Mouse (Mus musculus) lung, embryonic 16.5 days (tissue): ENCODE results near the gene Rpl23. TPM values are rescaled to one million over a fixed set of nuclear protein-coding genes. Genes with fewer than 3 reads are reported as not detected.
A peak's percentile ranks its signal among the peaks of the same experiment; 100 is the strongest.
"Not testable (repeated sequence)": the region's sequence is repeated elsewhere in the genome, so short reads cannot be mapped to it uniquely, and the experiment has no call there.

Experiments
- ATAC-seq: fragments of 200-750 bp; cut with Nextera tagmentation; 2 replicates; pipeline ENCODE4 v1.8.0; 2017; ENCODE audit warnings: low read depth, mild to moderate bottlenecking, moderate library complexity
- H3K27ac ChIP-seq: fragments of 300-500 bp; sonication (generic); 2 replicates; pipeline ENCODE4 v1.5.1; 2014; ENCODE audit warnings: mild to moderate bottlenecking, control low read depth, low read length
- H3K27me3 ChIP-seq: fragments of 300-500 bp; sonication (generic); 2 replicates; pipeline ENCODE4 v1.6.1; 2014; ENCODE audit warnings: low read depth, low read length, mixed read lengths; ENCODE audit not compliant: control insufficient read depth, insufficient read depth
- H3K36me3 ChIP-seq: fragments of 300-500 bp; sonication (generic); 2 replicates; pipeline ENCODE4 v1.6.1; 2014; ENCODE audit warnings: low read length; ENCODE audit not compliant: control insufficient read depth, insufficient read depth
- H3K4me1 ChIP-seq: fragments of 300-500 bp; sonication (generic); replicated peaks from 2 replicates; pipeline ENCODE4 v1.6.1; 2014; ENCODE audit warnings: low read length, mixed read lengths; ENCODE audit not compliant: control insufficient read depth, insufficient read depth
- H3K4me2 ChIP-seq: fragments of 300-500 bp; sonication (generic); 2 replicates; pipeline ENCODE4 v1.6.1; 2014; ENCODE audit warnings: low read depth, low read length, control low read depth
- H3K4me3 ChIP-seq: fragments of 300-500 bp; sonication (generic); 2 replicates; pipeline ENCODE4 v1.5.1; 2014; ENCODE audit warnings: mild to moderate bottlenecking, low read length, control low read depth
- H3K9ac ChIP-seq: fragments of 300-500 bp; sonication (generic); 2 replicates; pipeline ENCODE4 v1.6.1; 2014; ENCODE audit warnings: low read length, control low read depth
- H3K9me3 ChIP-seq: fragments of 300-500 bp; sonication (generic); 2 replicates; pipeline ENCODE4 v1.6.1; 2016; ENCODE audit warnings: low read length; ENCODE audit not compliant: control insufficient read depth
- WGBS: fragments of 180-500 bp; shearing (Covaris S2); extraction: QIAGEN DNeasy Blood & Tissue Kit; methylation state at CpG from one replicate; pipeline ENCODE4 v1.1.7; 2014; 5-methylcytosine and 5-hydroxymethylcytosine counted together
- polyA plus RNA-seq: library from polyadenylated mRNA; unstranded; fragments of >200 nt; fragmentation: Nextera tagmentation; extraction: Ambion mirVana; gene quantifications from 2 replicates; pipeline ENCODE4 v1.2.1, GENCODE M21; 2015

Gene Rpl23
- polyA plus RNA-seq, 1 experiment from 2014 or later: 578 TPM

DNA sequence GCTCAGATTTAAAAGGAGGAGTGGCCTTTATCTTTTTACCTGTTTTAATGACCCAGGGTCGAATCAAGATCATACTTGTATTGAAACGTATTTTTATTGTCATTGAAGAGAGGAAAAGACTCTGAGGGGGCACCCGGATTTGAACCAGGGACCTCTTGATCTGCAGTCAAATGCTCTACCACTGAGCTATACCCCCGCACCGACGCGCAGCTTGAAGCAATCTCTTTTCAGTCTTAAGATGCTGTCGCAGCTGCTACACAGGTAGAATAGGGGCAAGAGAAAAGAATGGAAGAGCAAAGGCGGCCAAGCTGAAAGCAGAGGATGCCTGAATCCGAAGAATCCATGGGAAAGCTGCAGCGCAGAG is 16.5 kb upstream of the Rpl23 start, which contains the start of gene Lasp1:
TSS of gene Lasp1 (plus strand) at position 219 of the 364 bp plus-strand sequence.
- Histone ChIP-seq H3K27me3 (no peaks in the 10 kb centered on the region), H3K36me3 (no peaks in the 10 kb centered on the region), H3K4me3 (peak within 1 kb of the TSS; percentile 94), H3K4me2 (peak within 1 kb of the TSS; percentile 64), H3K9me3 (no peaks in the 10 kb centered on the region), H3K4me1 (peaks cover 31% of the 10 kb centered on the region), H3K9ac (peak within 1 kb of the TSS; percentile 97), H3K27ac (peak within 1 kb of the TSS; percentile 100)
- ATAC-seq: peak; percentile 35
- under 1% methylated on average over 11 of the region's 11 CpGs for WGBS

GRCm38 (mm10) chr11:97798083-97798435 is 15.8 kb upstream of the Rpl23 start:
- Histone ChIP-seq H3K36me3 (no peaks in the 10 kb centered on the region), H3K4me1 (peaks cover 25% of the 10 kb centered on the region), H3K4me3 (peak overlapping the region; percentile 94; the same call in 1 of the 2 replicates), H3K9me3 (0 out of 2 replicates have a peak, but pooled peaks cover 2% of the 10 kb centered on the region), H3K27me3 (no peaks in the 10 kb centered on the region), H3K9ac (no peak overlapping the region; the same call in 1 of the 2 replicates), H3K4me2 (peak overlapping the region; percentile 64), H3K27ac (no peak overlapping the region)
- ATAC-seq: no peak
- 48% methylated on average over 8 of the region's 8 CpGs for WGBS

DNA sequence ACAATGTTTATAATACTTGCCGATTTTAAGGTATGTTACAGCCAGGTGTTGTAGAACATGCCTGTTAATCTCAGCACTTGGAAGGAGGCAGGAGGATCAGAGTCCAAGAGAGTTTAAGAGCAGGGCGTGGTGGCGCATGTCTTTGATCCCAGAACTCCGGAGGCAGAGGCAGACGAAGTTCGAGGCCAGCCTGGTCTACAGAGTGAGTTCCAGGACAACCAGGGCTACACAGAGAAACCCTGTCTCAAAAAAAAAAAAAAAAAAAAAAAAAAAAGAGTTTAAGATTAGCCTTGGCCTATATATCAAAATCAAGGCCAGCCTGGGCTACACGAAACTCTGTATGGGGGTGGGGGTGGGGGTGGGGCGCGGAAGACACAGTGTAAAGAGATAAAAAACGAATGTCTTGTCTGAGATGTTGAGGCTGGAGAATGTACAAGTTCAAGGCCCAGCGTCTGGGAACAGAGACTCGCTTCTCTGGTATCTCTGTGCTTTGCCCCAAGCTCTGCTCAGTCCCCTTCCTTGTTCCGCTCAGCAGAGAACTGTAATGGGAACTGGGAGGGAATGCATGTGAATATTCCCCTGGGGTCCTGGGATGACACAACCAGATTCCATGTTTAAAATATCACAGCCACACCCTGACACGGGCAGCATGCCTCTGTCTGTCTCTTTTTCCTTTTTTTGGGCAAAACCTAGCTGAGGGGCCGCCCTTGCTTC is 15.3 kb upstream of the Rpl23 start:
- Histone ChIP-seq H3K36me3 (no peaks in the 10 kb centered on the region), H3K4me1 (peaks cover 19% of the 10 kb centered on the region), H3K4me3 (no peak overlapping the region; the same call in 1 of the 2 replicates), H3K27ac (no peak overlapping the region), H3K27me3 (no peaks in the 10 kb centered on the region), H3K9ac (no peak overlapping the region; the same call in 1 of the 2 replicates), H3K4me2 (no peak overlapping the region), H3K9me3 (0 out of 2 replicates have a peak, but pooled peaks cover 2% of the 10 kb centered on the region)
- ATAC-seq: no peak
- WGBS: 54% methylated on average over 15 of the region's 15 CpGs

DNA sequence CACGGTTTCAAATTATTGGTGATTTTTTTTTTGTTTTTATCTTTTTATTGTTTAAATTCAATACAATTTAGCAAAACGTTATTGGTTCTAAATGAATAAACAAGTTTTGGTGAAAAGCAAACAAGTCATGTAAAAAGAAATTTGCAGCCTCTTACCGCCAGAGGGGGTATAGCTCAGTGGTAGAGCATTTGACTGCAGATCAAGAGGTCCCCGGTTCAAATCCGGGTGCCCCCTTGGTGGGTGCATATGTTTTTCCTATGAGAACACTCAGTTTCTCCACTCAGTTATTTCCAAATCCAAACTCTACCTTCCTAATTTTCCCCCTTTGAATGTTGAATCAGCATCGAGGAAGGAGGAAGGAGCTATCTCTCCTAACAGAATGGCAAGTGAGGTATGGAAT is 14.7 kb upstream of the Rpl23 start:
- H3K9me3 ChIP-seq: 0 out of 2 replicates have a peak, but pooled peaks cover 2% of the 10 kb centered on the region
- no peaks in the 10 kb centered on the region for H3K36me3 ChIP-seq
- 5% methylated on average over 6 of the region's 6 CpGs for WGBS
- H3K4me3 ChIP-seq: no peak overlapping the region
- H3K4me2 ChIP-seq: no peak overlapping the region
- no peaks in the 10 kb centered on the region for H3K27me3 ChIP-seq
- peaks cover 13% of the 10 kb centered on the region for H3K4me1 ChIP-seq
- ATAC-seq: no peak
- H3K27ac ChIP-seq: no peak overlapping the region
- H3K9ac ChIP-seq: no peak overlapping the region

DNA sequence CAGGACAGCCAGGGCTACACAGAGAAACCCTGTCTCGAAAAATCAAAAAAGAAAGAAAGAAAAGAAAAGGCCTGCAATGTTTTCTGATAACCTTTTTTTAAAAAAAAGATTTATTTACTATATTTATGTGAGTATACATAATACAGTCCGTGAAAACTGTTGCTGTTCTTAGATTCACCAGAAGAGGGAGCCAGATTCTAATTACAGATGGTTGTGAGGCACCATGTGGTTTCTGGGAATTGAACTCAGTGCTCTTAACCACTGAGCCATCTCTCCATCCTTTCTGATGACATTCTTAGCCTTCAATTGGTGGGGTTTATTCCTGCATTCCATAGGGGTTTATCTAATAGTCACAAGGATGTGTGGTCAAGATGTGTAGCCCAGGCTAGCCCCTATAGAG is 10.9 kb upstream of the Rpl23 start:
- ATAC-seq: no peak
- peaks cover 1% of the 10 kb centered on the region; the same call in 1 of the 2 replicates for H3K4me1 ChIP-seq
- H3K4me3 ChIP-seq: no peak overlapping the region
- no peak overlapping the region for H3K9ac ChIP-seq
- 0 out of 2 replicates have a peak, but pooled peaks cover 2% of the 10 kb centered on the region for H3K9me3 ChIP-seq
- no peaks in the 10 kb centered on the region for H3K27me3 ChIP-seq
- H3K27ac ChIP-seq: no peak overlapping the region
- H3K36me3 ChIP-seq: no peaks in the 10 kb centered on the region
- WGBS: 0% methylated on average over 2 of the region's 2 CpGs
- H3K4me2 ChIP-seq: no peak overlapping the region

DNA sequence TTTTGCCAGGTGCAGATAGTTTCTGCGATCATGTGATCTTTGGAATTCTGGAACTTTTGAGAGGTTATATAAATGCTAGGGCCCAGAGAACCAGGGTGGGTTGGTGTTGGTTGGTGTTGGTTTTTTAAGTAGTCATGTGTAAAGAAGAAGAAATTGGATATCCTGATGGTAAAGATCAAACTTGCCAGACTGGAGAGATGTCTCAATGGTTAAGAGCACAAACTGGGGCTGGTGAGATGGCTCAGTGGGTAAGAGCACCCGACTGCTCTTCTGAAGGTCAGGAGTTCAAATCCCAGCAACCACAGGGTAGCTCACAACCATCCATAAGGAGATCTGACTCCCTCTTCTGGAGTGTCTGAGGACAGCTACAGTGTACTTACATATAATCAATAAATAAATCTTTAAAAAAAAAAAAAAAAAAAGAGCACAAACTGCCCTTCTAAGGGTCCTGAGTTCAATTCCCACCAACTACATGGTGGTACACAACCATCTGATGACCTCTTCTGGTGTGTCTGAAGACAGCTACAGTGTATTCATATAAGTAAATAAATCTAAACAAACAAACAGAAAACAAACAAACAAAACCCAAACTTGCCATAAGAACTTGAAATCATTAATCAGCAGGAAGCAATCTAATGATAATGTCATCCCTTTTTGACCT is 8.7 kb upstream of the Rpl23 start:
- ATAC-seq, H3K4me1 ChIP-seq, H3K27ac ChIP-seq, H3K36me3 ChIP-seq, H3K4me3 ChIP-seq, H3K9ac ChIP-seq, H3K9me3 ChIP-seq, H3K4me2 ChIP-seq, H3K27me3 ChIP-seq: not testable (repeated sequence)
- WGBS: 69% methylated on average over 2 of the region's 2 CpGs

DNA sequence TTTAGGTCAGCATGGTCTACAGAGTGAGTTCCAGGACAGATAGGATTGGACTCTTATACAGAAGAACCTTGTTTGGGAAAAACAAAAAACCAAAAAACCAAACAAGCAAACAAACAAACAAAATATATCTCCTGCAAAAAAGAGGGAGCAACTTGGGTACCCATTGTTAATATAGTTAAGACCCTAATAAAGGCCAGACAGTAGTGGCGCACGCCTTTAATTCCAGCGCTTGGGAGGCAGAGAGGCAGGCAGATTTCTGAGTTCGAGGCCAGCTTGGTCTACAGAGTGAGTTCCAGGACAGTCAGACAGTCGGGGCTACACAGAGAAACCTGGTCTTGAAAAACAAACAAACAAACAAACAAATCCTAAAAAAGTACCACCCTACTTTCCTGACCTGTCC is 7.5 kb upstream of the Rpl23 start:
- H3K4me1 ChIP-seq: no peaks in the 10 kb centered on the region
- no peak for ATAC-seq
- no peaks in the 10 kb centered on the region for H3K27me3 ChIP-seq
- no peak overlapping the region for H3K27ac ChIP-seq
- 0 out of 2 replicates have a peak, but pooled peaks cover 2% of the 10 kb centered on the region for H3K9me3 ChIP-seq
- H3K36me3 ChIP-seq: no peaks in the 10 kb centered on the region
- H3K9ac ChIP-seq: no peak overlapping the region
- 78% methylated on average over 5 of the region's 5 CpGs for WGBS
- H3K4me2 ChIP-seq: no peak overlapping the region
- H3K4me3 ChIP-seq: no peak overlapping the region

GRCm38 (mm10) chr11:97787961-97788360 is 5.7 kb upstream of the Rpl23 start:
- no peaks in the 10 kb centered on the region for H3K4me1 ChIP-seq
- H3K27me3 ChIP-seq: no peaks in the 10 kb centered on the region
- H3K9ac ChIP-seq: no peak overlapping the region
- H3K36me3 ChIP-seq: no peaks in the 10 kb centered on the region
- no peak for ATAC-seq
- 91% methylated on average over 3 of the region's 3 CpGs for WGBS
- H3K27ac ChIP-seq: no peak overlapping the region
- no peak overlapping the region for H3K4me3 ChIP-seq
- no peak overlapping the region for H3K4me2 ChIP-seq
- no peaks in the 10 kb centered on the region for H3K9me3 ChIP-seq

DNA sequence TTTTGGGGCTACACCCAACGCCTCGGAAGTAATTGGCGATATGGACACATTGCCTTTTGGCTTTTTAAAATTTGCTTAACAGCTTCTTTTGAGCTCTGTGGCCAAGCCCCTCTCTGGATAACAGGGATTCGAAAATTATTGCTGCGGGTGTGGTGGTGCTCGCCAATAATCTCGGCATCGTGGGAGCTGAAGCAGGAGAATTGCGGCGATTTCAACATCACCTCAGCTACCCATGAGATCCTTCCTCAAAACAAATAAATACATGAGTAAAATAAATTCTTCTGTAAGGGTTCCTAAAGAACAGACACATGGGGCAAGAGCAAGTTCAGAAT is 293 bp upstream of the Rpl23 start:
- H3K4me1 ChIP-seq: peaks cover 12% of the 10 kb centered on the region
- H3K27ac ChIP-seq: peak overlapping the region; percentile 75; the same call in 1 of the 2 replicates
- H3K9me3 ChIP-seq: no peaks in the 10 kb centered on the region
- H3K4me3 ChIP-seq: peak overlapping the region; percentile 97
- H3K27me3 ChIP-seq: no peaks in the 10 kb centered on the region
- H3K4me2 ChIP-seq: peak overlapping the region; percentile 69
- ATAC-seq: no peak
- H3K9ac ChIP-seq: peak overlapping the region; percentile 63
- peaks cover 29% of the 10 kb centered on the region for H3K36me3 ChIP-seq
- WGBS: 0% methylated on average over 10 of the region's 10 CpGs
